Mouse (Mus musculus): Measurements from ENCODE around the gene Txnrd1.

DNA sequence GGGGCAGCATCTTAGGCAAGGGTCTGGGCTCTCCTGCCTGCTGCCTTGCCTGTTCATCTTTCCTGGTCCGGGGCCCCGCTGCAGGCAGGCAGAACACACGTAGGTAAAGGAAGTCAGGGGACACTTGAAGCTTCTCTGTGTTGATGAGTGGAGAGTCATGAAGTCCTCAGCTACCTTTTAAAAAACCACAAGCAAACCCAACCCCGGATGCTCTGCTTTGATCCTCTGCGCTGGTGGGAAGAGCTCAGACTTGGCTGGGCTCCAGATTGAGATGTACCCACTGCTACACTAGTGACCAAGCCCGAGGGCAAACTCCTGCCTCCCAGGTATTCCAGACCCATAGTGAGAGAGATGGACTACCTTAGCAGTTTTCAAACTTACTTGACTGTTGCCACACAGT is 53.6 kb downstream of the Txnrd1 start:
- no peak for TF ChIP-seq POLR2A (IDR thresholded peaks at IDR 0.05; ENCODE audit: low read depth, low read length)
- TF ChIP-seq CTCF (IDR thresholded peaks at IDR 0.05; ENCODE audit: borderline replicate concordance, insufficient read depth, low read length), result no peak

Measured in embryonic fibroblast, embryonic 13.5 days (primary cell).